Mouse (Mus musculus) C2C12 (cell line): ENCODE measurements around the gene Olfr1357.

Source experiments
- CEBPB ChIP-seq: IDR thresholded peaks from one replicate; pipeline ENCODE4 v1.6.1; 2011; ENCODE audit warnings: low read depth, mild to moderate bottlenecking, control low read depth, moderate library complexity
- CTCF ChIP-seq: IDR thresholded peaks from one replicate; pipeline ENCODE4 v1.5.1; 2011; ENCODE audit not compliant: control insufficient read depth, insufficient read depth, insufficient read length
- FOSL1 ChIP-seq: IDR thresholded peaks from one replicate; pipeline ENCODE4 v1.8.0; 2011; ENCODE audit warnings: mild to moderate bottlenecking, low read length; ENCODE audit not compliant: poor library complexity, insufficient read depth, severe bottlenecking
- MAX ChIP-seq: IDR thresholded peaks from one replicate; pipeline ENCODE4 v1.6.1; 2011; ENCODE audit warnings: mild to moderate bottlenecking, control low read depth
- MYOD1 ChIP-seq: IDR thresholded peaks from one replicate; pipeline ENCODE4 v1.6.1; 2011; ENCODE audit warnings: low read depth; ENCODE audit not compliant: control insufficient read depth, insufficient read length
- USF1 ChIP-seq: IDR thresholded peaks from one replicate; pipeline ENCODE4 v1.6.1; 2011; ENCODE audit warnings: low read depth, mild to moderate bottlenecking, control low read depth, moderate library complexity

- TF ChIP-seq CTCF (no peak), MYOD1 (no peak), USF1 (no peak), MAX (no peak), CEBPB (no peak), FOSL1 (no peak)
Observed at GRCm38 (mm10) chr10:78578204-78578603, 39.7 kb downstream of the Olfr1357 start.
